Mouse (Mus musculus) thymus, postnatal 10 days (tissue): ENCODE results near the gene Nktr.

ENCODE experiments used
- DNase-seq, 2 experiments: peaks; one replicate each; pipeline ENCODE4 v3.0.0; 2021; ENCODE audit warnings: low spot score in 2 of 2

The Nktr gene

DNA sequence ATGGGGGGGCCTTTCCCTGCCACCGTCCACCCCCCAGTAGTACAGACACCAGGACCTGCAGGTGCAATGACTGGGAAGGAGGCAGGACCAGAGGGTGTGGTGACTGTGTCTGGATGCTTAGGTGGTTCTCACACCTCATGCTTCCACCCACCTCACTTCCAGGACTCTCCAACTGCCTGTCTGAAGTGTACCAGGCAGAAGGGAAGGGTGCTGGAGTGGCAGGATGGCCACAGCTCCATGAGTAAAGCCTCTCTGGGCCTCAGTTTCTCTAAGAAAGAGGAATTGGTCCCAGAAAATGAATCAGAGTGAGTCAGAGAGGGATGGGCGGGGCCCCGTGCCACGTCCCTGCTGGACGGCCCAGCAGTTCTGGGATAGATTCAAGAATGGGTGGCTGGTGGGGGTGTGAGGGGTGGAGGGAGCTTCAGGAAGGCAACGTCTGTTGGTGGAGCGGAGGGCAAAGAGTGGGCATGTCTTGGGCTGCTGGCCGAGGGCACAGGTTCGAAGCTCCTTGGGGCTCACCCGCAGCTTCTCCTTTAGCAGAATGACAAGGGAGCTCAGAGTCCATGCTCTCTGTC lies 42.2 kb downstream of the Nktr start:
- DNase-seq: no peak

DNA sequence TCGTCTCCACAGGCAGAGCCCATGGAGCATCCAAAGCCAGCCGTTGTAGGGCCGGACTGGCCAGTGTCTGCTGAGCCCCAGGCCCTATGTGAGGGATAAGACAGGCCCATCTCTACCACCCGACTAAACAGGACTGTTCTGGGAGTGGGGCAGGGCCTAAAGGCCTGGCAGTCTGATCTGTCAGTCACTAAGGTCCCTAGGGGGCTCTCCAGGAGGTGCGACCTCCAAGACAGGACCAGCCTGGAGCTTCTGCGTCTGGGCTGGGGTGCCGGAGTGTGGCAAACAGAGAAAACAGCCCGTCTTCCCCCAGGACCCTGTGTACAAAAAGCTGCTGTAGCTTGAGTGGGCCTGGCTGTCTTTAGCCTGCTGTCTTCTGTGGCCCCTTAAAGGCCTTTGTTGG lies 42.8 kb downstream of the Nktr start:
- no peak for DNase-seq

DNA sequence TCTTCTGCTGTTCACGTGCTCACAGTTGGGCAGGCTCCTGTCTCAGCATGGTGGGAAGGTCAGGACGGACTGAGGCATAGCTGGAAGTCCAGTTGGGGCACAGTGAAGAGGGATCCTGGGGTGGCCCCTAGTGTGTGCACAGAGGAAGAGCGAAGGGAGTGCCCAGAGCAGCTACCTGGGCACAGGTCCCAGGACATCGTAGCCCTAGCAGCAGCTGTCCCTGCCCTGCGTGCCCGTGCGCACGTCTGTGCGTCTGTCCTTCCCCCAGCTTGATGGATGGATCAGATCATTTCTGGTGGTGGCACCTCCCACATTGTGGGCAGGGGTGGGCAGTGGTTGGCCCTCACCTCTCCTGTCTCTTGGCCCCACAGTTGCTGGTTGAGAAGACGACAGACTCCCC lies 43.3 kb downstream of the Nktr start:
- no peak for DNase-seq

DNA sequence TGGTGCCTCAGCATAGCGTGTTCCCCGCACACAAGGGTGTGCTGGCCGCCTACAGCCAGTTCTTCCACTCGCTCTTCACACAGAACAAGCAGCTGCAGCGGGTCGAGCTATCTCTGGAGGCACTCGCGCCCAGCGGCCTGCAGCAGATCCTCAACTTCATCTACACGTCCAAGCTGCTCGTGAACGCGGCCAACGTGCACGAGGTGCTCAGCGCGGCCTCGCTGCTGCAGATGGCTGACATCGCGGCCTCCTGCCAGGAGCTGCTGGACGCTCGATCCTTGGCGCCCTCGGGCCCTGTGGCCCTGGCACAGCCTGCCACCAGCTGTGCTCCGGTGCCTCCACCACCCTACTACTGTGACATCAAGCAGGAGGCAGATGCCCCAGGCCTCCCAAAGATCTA lies 43.8 kb downstream of the Nktr start:
- no peak for DNase-seq

DNA sequence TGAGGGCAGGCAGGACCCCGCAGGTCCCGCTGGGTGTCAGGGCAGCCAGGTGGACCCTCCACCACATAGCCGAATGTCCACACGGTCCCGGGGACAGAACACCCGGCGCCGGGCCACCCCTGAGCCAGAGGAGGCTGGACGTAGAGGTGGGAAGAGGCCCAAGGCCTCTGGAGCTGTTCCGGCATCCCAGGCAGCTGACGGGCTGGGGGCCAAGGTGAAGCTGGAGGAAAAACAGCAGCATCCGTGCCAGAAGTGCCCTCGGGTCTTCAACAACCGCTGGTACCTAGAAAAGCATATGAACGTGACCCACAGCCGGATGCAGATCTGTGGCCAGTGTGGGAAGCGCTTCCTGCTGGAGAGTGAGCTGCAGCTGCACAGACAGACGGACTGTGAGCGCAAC lies 44.7 kb downstream of the Nktr start:
- no peak for DNase-seq

DNA sequence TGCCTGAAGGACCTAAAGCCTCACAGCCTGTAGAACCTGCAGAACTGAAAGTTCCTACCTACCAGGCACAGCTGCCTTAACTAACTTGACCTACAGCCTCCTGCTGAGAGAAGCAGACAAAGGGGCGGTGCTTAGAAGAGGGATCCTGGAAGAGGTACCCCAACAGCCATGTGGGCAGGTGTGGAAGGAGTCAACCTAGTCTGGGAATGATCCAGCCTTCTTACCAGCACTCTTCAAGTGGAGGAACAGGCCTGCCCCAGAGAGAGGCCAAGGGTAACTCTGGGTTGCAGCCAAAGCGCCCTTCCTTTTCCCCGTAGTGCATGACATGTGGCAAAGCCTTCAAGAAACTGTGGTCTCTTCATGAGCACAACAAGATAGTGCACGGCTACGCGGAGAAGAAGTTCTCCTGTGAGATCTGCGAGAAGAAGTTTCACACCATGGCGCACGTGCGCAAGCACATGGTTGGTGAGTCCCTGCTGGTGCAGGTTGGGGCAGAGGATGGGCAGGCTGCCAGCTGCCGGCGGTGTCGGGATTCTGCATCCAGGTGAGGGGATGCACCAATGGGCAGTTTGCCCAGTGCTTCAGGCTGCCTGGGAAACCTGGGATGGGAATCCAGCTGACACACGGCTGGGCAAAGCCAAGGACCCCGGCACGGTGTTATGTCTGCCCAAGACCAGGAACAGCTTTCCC lies 46.3 kb downstream of the Nktr start:
- no peak for DNase-seq

DNA sequence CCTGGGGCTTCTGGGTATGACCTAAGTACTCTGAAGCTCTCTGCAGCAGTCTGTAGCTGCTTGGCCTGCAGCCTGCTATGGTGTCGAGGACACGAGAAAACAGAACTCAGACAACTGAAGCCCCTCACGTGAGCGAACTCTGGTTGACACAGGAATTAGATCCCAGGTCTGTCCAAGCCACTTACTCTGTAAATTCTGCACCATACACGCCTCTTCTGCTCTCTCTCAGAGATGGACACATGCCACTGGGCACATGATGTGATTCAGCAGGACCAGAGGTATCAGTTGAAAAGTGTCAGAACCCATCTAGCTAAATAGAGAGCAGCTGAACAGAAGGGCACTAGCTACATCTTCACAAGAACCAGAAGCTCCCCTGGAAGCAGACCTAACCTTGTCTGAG lies 53.4 kb downstream of the Nktr start:
- no peak for DNase-seq

DNA sequence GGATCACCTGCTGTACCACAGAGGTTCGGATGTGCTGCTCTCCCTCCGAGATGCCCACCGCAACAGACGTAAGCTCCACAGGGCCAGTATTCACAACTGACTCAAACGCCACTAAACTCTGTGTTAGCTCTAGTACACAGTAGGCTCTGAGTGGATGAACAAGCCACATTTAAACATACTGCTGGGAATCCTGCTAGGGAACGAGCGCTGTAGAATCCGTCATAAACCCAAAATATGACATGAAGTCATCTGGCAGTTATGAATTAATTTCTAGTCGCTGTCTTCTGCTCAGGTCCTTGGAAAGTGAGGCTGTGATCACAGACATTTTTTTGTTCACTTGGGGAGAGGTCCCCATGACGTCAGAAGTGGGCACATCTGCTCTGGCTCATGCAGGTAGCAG lies 57.0 kb downstream of the Nktr start:
- DNase-seq: no peak

DNA sequence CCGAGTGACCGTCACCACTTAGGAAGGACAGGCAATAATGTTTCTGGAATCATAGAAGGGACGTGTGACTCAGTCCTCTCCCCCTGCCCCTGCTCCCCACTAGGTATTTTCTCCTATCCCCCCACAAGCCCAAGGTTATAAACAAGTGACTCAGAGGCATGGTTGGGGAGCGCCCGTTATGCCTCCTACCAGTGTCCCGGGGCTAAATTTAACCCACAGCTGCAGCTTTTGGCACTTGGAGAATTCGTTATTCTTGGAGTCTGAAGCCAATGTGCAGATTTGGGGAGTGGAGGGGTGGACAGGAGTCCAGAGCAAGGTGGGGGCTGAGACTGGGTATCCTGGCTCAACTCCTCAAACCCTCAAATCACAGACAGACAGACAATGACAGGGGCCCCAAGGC lies 57.5 kb downstream of the Nktr start:
- no peak for DNase-seq

DNA sequence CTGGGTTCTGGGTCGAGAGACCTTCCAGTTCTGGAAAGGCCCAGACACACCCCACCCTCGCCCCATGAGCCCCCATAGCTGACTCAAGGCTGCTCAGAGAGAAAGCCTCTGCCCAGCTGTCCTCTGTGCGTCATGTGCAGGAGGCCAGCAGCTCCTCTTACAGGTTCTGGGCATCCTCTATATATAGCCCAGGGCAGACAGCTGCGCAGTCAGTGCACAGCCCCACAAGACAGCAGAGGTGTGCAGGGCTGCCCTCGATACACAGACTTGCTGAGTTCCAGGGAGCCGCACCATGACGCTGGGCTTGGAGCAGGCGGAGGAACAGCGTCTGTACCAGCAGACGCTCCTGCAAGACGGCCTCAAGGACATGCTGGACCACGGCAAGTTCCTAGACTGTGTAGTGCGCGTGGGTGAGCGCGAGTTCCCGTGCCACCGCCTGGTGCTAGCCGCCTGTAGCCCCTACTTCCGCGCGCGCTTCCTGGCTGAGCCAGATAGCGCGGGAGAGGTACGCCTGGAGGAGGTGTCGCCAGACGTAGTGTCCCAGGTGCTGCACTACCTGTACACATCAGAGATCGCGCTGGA lies 58.6 kb downstream of the Nktr start, which contains the start of gene Klhl40:
Klhl40 (plus strand) TSS at position 124 of the 582 bp plus-strand sequence.
- DNase-seq: no peak

DNA sequence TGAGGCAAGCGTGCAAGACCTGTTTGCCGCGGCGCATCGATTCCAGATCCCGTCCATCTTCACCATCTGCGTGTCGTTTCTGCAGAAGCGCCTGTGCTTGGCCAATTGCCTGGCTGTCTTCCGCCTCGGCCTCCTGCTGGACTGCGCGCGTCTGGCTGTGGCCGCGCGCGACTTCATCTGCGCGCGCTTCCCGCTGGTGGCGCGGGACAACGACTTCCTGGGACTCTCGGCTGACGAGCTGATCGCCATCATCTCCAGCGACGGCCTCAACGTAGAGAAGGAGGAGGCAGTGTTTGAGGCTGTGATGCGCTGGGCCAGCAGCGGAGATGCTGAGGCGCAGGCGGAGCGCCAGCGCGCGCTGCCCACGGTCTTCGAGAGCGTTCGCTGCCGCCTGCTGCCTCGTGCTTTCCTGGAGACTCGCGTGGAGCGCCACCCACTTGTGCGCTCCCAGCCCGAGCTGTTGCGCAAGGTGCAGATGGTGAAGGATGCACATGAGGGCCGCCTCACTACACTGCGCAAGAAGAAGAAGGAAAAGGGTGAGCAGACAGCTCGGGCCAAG lies 59.2 kb downstream of the Nktr start:
- no peak for DNase-seq

DNA sequence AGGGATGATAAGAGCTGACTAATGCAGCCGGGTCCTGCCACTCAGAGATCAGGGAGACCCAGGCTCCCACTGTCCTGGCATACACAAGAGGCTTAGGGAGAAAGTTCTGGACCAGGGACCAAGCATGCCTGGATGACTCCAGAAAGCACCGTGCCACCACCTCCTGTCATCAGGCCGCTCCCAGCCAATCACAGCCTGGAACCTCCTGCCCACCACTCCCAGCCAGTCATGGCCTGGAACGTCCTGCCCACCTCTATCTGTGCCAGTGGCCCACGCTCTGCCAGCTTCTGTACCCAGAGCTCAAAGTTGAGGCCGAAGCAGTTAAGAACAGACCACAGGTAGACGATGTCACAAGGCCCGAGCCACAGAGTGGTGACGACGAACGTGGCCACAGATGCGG lies 65.8 kb downstream of the Nktr start:
- no peak for DNase-seq

DNA sequence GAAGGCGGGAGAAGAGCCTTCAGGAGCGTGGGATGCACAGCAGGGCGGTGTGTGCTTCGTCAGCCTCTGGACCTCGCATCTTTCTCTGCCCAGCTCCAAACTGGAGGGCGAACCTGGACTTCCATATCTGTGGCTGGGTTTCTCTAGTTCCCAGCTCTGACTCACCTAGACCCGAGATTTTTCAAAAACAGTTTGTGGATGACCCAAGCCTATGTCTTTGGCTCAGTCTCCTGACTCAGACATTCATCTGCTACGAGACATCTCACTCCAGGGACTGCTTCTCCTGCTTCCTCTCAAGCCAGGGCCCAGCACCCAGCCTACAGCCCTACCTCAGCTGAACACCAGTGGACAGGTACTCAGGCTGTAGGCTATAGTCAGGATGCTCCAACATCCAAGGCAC lies 66.3 kb downstream of the Nktr start:
- DNase-seq: no peak

DNA sequence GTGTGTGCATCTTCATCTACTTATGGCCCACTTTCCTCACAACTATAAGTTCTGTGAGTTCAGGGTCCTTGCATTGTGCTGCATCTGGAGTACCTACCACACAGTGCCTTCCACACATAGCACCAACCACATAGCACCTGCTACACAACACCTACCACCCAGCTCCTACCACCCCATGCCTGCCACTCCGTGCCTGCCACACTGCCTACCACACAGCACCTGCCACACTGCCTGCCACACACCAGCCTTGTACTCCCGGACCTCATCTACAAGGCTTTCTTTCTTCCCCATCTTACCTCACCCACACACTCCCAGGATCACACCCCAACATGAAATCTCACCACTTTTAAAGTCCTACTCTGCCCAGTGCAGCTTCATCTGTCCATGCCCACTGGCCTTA lies 67.4 kb downstream of the Nktr start:
- DNase-seq: no peak

DNA sequence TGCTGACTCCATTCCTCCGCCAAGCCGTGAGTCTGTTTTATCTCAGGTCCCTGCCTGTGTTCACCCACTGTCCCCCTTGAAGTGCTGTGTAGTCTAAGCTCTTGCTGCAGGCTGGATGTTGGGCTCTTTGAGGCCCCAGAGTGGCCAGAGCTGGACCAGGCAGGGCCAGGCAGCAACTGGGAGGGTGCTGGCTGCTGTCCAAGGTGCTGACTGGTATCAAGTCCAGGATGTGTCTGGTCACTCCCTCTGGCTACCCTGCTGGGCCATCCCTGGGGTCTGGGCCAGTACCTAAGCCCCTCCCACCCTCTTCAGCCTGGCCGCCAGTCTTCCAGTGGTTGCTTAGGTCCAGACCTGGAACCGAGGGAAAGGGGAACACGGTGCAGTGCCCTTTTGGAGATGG lies 72.2 kb downstream of the Nktr start:
- DNase-seq: peak in 1 of 2 experiments; percentile 20

DNA sequence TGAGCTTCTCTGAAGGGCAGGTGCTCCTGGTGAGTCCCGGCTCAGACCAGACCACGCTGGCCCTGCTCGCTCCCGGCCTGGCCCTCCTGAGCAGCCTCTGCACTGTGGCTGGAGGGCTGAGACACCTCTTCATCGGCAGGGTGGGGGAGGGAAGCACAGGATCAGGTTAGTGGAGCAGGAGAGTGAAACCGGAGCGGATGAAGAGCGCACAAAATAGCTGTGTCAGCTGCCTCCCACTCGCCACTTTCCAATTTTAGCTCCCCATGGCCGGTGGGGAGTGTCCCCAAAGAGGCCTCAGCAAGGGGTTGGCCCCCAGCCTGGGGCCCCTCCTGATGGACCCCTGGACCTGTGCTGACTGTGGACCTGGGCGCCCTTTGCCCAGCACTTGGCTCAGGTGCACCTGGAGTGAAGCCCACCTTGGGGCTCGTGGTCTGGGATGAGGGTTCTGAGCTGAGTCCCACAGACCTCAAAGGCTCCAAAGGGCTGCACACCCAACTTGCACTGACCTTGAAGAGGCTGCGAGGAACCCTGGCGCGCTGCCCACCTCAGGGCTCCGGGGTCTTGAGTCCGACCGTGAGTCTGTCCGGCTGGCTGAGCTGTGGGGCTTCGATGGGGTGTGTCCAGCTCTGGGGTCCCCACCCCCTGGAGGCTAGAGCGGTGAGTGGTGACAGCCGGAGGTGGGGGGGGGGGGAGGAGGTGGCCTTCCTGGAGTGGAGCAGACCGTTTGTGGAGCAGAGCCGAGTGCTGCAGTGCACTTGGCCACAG lies 73.0 kb downstream of the Nktr start, which contains the start of gene Hhatl:
Hhatl (minus strand) TSS at position 751 of the 765 bp plus-strand sequence.
- DNase-seq: no peak

DNA sequence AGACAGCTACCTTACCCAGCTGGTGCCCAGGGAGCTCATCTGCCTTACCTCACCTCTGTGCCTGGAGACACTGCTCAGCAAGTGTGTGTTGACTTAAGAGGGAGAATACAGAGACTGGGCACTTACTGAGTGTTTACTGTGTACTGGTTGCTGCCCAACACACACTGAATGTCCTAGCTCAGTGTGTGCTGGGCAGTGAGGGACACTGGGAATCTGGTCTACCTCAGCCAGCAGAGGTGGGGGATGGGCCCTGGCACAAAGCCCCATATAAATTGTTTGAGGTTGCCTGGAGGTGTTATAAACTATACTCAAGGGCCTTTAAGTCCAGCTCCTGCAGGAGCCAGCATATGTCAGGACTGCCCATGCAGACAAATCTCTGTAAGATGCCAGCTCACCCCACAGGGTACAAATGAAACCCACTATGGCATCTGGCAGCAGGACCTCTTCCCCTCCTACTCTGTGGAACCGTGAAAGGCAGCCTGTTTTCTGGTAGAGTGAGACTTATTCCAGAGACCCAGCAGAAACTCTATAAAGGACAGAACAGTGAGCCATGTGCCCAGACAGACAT lies 76.1 kb downstream of the Nktr start:
- DNase-seq: no peak

DNA sequence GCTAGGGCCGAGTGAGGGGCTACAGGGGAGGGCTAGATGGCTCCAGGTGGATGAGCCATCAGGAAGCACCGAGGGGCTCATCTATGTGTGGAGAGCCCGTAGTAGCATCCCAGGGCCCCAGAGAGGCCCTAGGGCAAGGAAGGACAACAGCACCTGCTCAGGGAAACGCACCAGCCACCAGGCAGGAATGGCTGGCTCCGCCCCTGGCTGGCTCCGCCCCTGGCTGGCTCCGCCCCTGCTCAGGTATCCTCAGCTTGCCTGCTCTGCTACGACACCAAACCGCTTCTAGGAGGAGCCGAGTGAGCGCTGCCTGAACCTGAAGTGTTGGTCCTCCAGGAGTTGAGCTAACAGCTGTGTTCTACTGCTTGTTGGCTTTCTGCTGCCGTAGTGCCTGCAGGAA lies 78.8 kb downstream of the Nktr start:
- no peak for DNase-seq

DNA sequence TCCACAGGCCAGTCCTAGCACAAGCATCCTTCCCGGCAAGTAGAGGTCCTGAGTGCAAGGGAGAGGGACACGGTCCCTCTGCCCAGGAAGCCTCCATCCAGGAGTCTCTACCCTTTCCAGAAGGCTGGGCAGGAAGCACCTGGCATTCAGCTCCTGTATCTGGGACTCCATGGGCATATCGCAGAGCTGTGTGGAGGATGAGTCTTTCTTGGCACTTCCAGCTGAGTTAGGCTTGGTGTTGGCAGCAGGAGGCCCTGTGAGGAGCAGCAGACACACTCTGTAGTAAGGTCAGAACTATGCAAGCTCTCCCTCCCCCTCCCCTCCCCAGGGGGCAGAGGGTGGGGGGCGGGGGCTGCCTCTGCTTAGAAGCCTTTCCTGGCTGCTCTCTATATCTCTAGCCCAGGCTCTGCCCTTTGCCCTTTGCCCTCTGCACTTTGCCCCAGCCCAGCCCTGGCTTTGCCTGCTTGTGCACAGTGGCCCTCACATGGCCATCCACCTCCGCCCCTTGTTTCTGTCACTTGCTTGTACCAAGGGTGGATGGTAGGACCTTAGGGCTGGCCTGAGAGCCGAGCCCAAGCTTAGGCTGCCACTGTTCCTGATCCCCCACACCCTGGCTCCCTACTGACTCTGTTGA lies 80.0 kb downstream of the Nktr start:
- no peak for DNase-seq

DNA sequence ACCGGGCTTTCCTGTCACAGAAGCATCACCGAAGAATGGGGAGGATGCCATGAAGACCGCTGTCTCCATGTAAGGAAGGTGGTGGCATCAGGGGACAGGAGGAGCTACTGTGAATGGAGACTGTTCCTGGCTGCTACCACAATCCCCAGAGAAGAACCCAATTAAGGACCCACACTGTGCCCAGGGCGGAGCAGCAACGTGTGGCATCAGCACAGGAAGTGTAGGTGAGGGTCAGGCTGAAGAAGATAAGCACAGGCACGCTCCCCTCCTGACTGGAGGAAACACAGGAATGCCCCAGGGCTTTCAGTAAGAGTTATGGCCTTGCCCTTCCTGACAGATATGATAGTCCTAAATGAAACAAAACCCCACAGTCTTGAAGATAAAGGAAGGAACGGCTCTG lies 83.8 kb downstream of the Nktr start:
- DNase-seq: no peak
